Mouse (Mus musculus) liver, embryonic 14.5 days (tissue): Measurements from ENCODE around the gene Nectin4. TPM values are rescaled to one million over a fixed set of nuclear protein-coding genes. Genes with fewer than 3 reads are reported as not detected.

Source experiments
- ATAC-seq: fragments of 200-750 bp; cut with Nextera tagmentation; 2 replicates; pipeline ENCODE4 v1.8.0; 2017; ENCODE audit warnings: moderate number of reproducible peaks, mild to moderate bottlenecking, moderate library complexity; ENCODE audit not compliant: insufficient read depth
- DNase-seq, 3 experiments: peaks; one replicate each; pipeline ENCODE4 v3.0.0-alpha.2; 2012 to 2013; ENCODE audit warnings: low read depth in 3 of 3, low spot score in 3 of 3
- H3K27ac ChIP-seq: fragments of 300-500 bp; sonication (generic); 2 replicates; pipeline ENCODE4 v1.5.1; 2014; ENCODE audit warnings: moderate library complexity, mild to moderate bottlenecking, control low read depth, inconsistent platforms
- H3K27me3 ChIP-seq: fragments of 300-500 bp; sonication (generic); 2 replicates; pipeline ENCODE4 v1.6.1; 2014; ENCODE audit warnings: mild to moderate bottlenecking, low read length, moderate library complexity; ENCODE audit not compliant: control insufficient read depth, insufficient read depth
- H3K36me3 ChIP-seq: fragments of 300-500 bp; sonication (generic); replicated peaks from 2 replicates; pipeline ENCODE4 v1.6.1; 2014; ENCODE audit warnings: low read depth; ENCODE audit not compliant: control insufficient read depth, insufficient read depth
- H3K4me1 ChIP-seq, 2 experiments: fragments of 200-500 bp in 1 of 2; fragments of 300-500 bp in 1 of 2; sonication (generic) in 1 of 2; replicated peaks; 2 replicates each; pipeline ENCODE4 v1.6.1; 2012 to 2014; ENCODE audit warnings: antibody characterized with exemption in 1 of 2, inconsistent platforms in 1 of 2, low read length in 1 of 2; ENCODE audit not compliant: control insufficient read depth in 2 of 2, insufficient read depth in 2 of 2
- H3K4me2 ChIP-seq: fragments of 300-500 bp; sonication (generic); 2 replicates; pipeline ENCODE4 v1.6.1; 2014; ENCODE audit warnings: low read depth, mild to moderate bottlenecking, control low read depth, moderate library complexity
- H3K4me3 ChIP-seq, 2 experiments: fragments of 200-500 bp in 1 of 2; fragments of 300-500 bp in 1 of 2; sonication (generic) in 1 of 2; 2 replicates each; pipeline ENCODE4 v1.5.1; 2012 to 2014; ENCODE audit warnings: low read depth in 2 of 2, low read length in 2 of 2, mild to moderate bottlenecking in 2 of 2, control low read depth in 1 of 2, inconsistent platforms in 1 of 2, moderate library complexity in 1 of 2; ENCODE audit not compliant: insufficient read depth in 1 of 2
- H3K9ac ChIP-seq: fragments of 300-500 bp; sonication (generic); replicated peaks from 2 replicates; pipeline ENCODE4 v1.6.1; 2014; ENCODE audit warnings: mild to moderate bottlenecking, control low read depth, moderate library complexity
- H3K9me3 ChIP-seq: fragments of 300-500 bp; sonication (generic); 2 replicates; pipeline ENCODE4 v1.6.1; 2016; ENCODE audit warnings: low read length, mixed read lengths; ENCODE audit not compliant: control insufficient read depth
- CTCF ChIP-seq: IDR thresholded peaks from 2 replicates; pipeline ENCODE4 v1.5.1; 2016; ENCODE audit warnings: antibody characterized with exemption, low read depth, control low read depth
- EP300 ChIP-seq: IDR thresholded peaks from 2 replicates; pipeline ENCODE4 v1.6.1; 2016; ENCODE audit warnings: antibody characterized with exemption, low read depth
- WGBS: fragments of 180-500 bp; shearing (Covaris S2); extraction: QIAGEN DNeasy Blood & Tissue Kit; methylation state at CpG from one replicate; pipeline ENCODE4 v1.1.7; 2014; ENCODE audit not compliant: insufficient replicate concordance; 5-methylcytosine and 5-hydroxymethylcytosine counted together
- polyA plus RNA-seq, 2 experiments: library from polyadenylated mRNA; depleted of rRNA in 1 of 2; stranded (reverse) in 1 of 2; unstranded in 1 of 2; fragments of >200 nt; fragmentation: Nextera tagmentation in 1 of 2; extraction: Ambion mirVana in 1 of 2; gene quantifications; 2 replicates each; pipeline versions ENCODE4 v1.2.1 to v1.2.3; 2012 to 2014

Gene Nectin4
- polyA plus RNA-seq, 2 experiments = 0.04 to 0.09 TPM

DNA sequence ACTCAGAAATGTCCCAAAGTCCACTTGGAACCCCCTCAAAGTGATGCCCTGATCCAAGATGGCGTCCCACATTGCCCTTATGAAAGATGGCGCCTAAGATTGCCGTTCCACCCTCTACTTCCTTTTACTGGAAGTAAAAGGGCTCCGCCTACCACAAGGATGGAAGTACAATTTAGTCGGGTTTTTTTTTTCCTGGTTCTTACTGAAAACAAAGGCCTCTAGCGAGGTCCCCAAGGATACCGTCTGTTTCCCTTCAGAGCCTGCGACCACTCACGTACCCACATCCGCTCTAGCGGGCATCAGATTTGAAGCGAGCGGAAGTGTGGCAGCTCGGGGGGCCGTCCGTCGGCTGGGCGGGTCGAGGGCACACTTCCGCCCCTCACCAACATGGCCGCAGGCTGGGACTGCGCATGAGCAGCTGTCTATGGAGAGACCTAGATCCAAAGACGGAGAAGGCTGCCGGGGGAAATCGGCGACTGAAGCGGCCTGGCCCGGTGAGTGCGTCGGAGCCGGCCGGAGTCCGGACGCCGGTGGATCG is 41.1 kb downstream of the Nectin4 start, which contains the start of gene Usf1:
Gene Usf1 (plus strand): TSS at position 367 of the 538 bp plus-strand sequence.
- peak within 1 kb of the TSS; percentile 89 for H3K9ac ChIP-seq
- H3K27ac ChIP-seq = peak within 1 kb of the TSS; percentile 36
- peak; percentile 83 to 89 (median 85) for DNase-seq
- no peaks in the 10 kb centered on the region for H3K27me3 ChIP-seq
- TF ChIP-seq CTCF (0 out of 2 replicates have a peak, but pooled peaks have one; percentile 5), EP300 (no peak)
- under 1% methylated on average over 36 of the region's 36 CpGs for WGBS
- no peaks in the 10 kb centered on the region for H3K9me3 ChIP-seq
- peak within 1 kb of the TSS; percentile 82 for H3K4me2 ChIP-seq
- H3K36me3 ChIP-seq = no peaks in the 10 kb centered on the region; the same call in 1 of the 2 replicates
- peaks cover 10 to 22% of the 10 kb centered on the region in 2 experiments for H3K4me1 ChIP-seq
- peak within 1 kb of the TSS; percentile 89 to 97 for H3K4me3 ChIP-seq
- peak; percentile 94 for ATAC-seq

DNA sequence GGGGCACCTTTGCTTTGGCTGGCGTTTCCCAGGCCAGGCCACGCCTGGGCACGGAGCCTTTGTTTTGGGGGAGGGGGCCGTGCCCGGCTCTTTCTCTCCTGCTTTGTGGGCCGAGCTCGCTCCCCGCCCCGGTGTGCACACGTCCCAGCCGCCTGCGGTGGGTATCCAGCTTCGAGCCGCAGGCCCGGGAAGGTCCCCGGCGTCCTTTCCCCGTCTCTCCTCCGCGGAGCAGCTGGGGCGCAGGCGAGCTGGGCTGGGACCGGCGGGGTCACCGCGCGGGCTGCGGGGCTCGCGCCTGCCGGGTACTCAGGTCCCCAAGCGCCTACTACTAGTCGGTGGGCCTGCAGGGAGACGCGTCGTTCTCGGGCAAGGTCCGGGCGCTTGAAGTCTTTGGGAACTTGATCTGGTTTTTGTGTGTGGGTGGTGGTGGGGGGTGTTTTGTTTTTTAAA is 41.6 kb downstream of the Nectin4 start:
- Histone ChIP-seq H3K9ac (peak overlapping the region; percentile 89), H3K27ac (peak overlapping the region; percentile 2), H3K4me3 (peak overlapping the region; percentile 89 to 97), H3K4me2 (peak overlapping the region; percentile 82), H3K27me3 (no peaks in the 10 kb centered on the region), H3K4me1 (peaks cover 10 to 22% of the 10 kb centered on the region in 2 experiments), H3K36me3 (no peaks in the 10 kb centered on the region; the same call in 1 of the 2 replicates), H3K9me3 (no peaks in the 10 kb centered on the region)
- DNase-seq (no peak), ATAC-seq (peak; percentile 74)
- TF ChIP-seq EP300 = no peak
- no peak for TF ChIP-seq CTCF
- WGBS = under 1% methylated on average over 36 of the region's 39 CpGs

DNA sequence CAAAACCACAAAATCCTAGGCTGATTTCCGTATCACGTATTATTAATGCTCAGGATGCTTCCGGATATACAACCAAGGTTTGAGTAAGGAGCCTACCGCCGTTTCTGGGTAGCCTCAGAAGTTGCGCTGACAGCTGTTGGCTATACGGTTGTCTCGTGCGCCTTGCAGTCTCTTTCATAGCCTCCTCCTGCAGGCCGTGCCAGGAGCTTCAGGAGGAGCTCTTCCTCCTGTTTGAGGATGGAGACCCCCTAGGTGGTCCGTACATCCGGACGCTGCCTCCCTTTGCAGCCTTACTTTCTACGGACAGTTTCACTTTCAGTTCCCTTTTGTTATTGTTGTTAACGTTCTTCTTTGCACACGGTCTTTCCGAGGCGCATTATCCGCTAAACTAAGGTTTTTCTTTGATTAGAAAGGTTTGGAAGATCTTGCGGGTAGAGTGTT is 42.1 kb downstream of the Nectin4 start:
- Histone ChIP-seq H3K9ac (peak overlapping the region; percentile 89), H3K4me2 (peak overlapping the region; percentile 82), H3K4me3 (peak overlapping the region; percentile 89 to 97), H3K27me3 (no peaks in the 10 kb centered on the region), H3K27ac (no peak overlapping the region), H3K9me3 (no peaks in the 10 kb centered on the region), H3K36me3 (no peaks in the 10 kb centered on the region; the same call in none of the 2 replicates), H3K4me1 (peaks cover 10 to 22% of the 10 kb centered on the region in 2 experiments)
- WGBS = under 1% methylated on average over 20 of the region's 20 CpGs
- DNase-seq (peak in 1 of 3 experiments; percentile 31), ATAC-seq (no peak)
- TF ChIP-seq EP300 (no peak), CTCF (peak; percentile 28)

DNA sequence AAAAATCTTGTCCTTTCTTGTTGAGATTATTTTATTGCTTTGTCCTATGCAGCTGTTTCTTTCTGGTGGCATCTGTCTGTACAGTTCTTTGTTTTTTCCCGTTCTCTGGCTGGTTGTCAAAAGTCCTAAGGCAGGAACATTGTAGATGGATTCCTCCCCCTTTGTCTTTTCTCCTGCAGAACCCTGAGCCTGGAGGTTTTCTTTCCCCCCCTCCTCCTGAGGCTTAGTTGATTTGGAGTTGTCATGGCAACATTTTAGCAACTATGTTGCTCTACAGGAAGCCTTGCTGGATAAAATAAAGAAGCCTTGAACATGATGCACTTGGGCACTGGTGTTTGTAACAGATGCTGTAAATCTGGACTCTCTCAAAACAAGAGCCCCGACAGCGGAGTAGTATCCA is 42.5 kb downstream of the Nectin4 start:
- DNase-seq = peak in 1 of 3 experiments; percentile 14
- 60% methylated on average over 3 of the region's 3 CpGs for WGBS
- H3K4me2 ChIP-seq = peak overlapping the region; percentile 82
- peak overlapping the region; percentile 89 for H3K9ac ChIP-seq
- no peaks in the 10 kb centered on the region for H3K27me3 ChIP-seq
- no peak for ATAC-seq
- TF ChIP-seq EP300 = no peak
- TF ChIP-seq CTCF = no peak
- H3K4me1 ChIP-seq = peaks cover 10 to 22% of the 10 kb centered on the region in 2 experiments
- H3K9me3 ChIP-seq = no peaks in the 10 kb centered on the region
- H3K27ac ChIP-seq = no peak overlapping the region
- H3K4me3 ChIP-seq = peak overlapping the region; percentile 89 to 97
- H3K36me3 ChIP-seq = no peaks in the 10 kb centered on the region; the same call in none of the 2 replicates

DNA sequence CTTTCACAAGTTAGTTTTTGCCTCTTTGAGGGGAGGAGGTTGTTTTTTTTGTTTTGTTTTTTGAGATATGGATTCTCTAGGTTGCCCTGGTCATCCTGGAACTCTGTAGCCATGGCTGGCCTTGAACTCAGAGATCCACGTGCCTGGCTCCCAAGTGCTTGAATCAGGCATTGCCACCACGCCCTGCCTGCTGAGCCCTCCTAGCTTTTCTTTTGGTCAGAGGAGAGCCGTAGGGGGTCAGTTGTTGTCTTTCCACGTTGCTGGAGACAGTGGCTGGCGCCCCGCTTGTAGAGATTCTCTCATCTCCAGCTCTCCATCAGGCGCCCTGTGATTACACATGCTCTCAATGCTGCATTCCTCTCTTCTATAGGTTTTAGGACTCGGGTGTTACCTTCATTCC is 43.7 kb downstream of the Nectin4 start:
- TF ChIP-seq CTCF = no peak
- no peak for TF ChIP-seq EP300
- ATAC-seq (no peak), DNase-seq (no peak)
- H3K9me3 ChIP-seq = no peaks in the 10 kb centered on the region
- no peak overlapping the region for H3K27ac ChIP-seq
- no peaks in the 10 kb centered on the region for H3K27me3 ChIP-seq
- no peak overlapping the region for H3K4me3 ChIP-seq
- WGBS = 75% methylated on average over 8 of the region's 8 CpGs
- peaks cover 8% of the 10 kb centered on the region for H3K36me3 ChIP-seq
- no peak overlapping the region for H3K4me2 ChIP-seq
- no peak overlapping the region for H3K9ac ChIP-seq
- H3K4me1 ChIP-seq = peaks cover 10 to 22% of the 10 kb centered on the region in 2 experiments
